Mouse (Mus musculus) induced T-regulatory cell, adult 2 months (primary cell): ENCODE data around the gene Olfr1018.

ENCODE experiments used
- DNase-seq: peaks from one replicate; pipeline ENCODE4 v3.0.0-alpha.2; 2012; ENCODE audit warnings: low read depth

The Olfr1018 gene

GRCm38 (mm10) chr2:85818179-85818578, at the start of gene Olfr1018:
TSS of gene Olfr1018 (plus strand) at chr2:85818479.
- no peak for DNase-seq

GRCm38 (mm10) chr2:85772413-85772812, 45.9 kb upstream of the Olfr1018 start, which contains the start of gene Olfr1014:
TSS of gene Olfr1014 (plus strand) at chr2:85772713.
- DNase-seq, result no peak

GRCm38 (mm10) chr2:85781717-85782116, 36.6 kb upstream of the Olfr1018 start, which contains the start of gene Olfr1015:
TSS of gene Olfr1015 (plus strand) at chr2:85782017.
- no peak for DNase-seq

GRCm38 (mm10) chr2:85792331-85792730, 25.9 kb upstream of the Olfr1018 start:
- DNase-seq, result no peak

GRCm38 (mm10) chr2:85802444-85802843, 15.8 kb upstream of the Olfr1018 start, which contains the start of gene Olfr1016:
TSS of gene Olfr1016 (minus strand) at chr2:85802544.
- no peak for DNase-seq

GRCm38 (mm10) chr2:85804501-85804900, 13.8 kb upstream of the Olfr1018 start:
- DNase-seq, result no peak

- no peak for DNase-seq
These were observed 27.1 kb downstream of the Olfr1018 start, which contains the start of gene Olfr1019 for GRCm38 (mm10) chr2:85845383-85845782. TSS of gene Olfr1019 (minus strand) at chr2:85845483.

- DNase-seq, result no peak
These were observed 28.5 kb downstream of the Olfr1018 start, which contains the start of gene Olfr1020 for GRCm38 (mm10) chr2:85846730-85847129. TSS of gene Olfr1020 (plus strand) at chr2:85847030.

- DNase-seq, result no peak
These were observed 50.0 kb downstream of the Olfr1018 start, which contains the start of gene Olfr1022 for GRCm38 (mm10) chr2:85868294-85868693. TSS of gene Olfr1022 (plus strand) at chr2:85868594.
